Mouse (Mus musculus) hindbrain, embryonic 15.5 days (tissue): ENCODE measurements at regions not wholly inside any gene's neighbourhood (a gene's known extent, or its start where the extent isn't known, plus 50 kb on each side); places are given as distances from the start of the nearest gene placed in this dataset.

ENCODE experiments used
- ATAC-seq: fragments of 200-750 bp; cut with Nextera tagmentation; 2 replicates; pipeline ENCODE4 v1.8.0; 2017; ENCODE audit warnings: low read depth, moderate number of reproducible peaks, moderate TSS enrichment; ENCODE audit not compliant: low FRiP score
- H3K27ac ChIP-seq: fragments of 300-500 bp; sonication (generic); replicated peaks from 2 replicates; pipeline ENCODE4 v1.5.1; 2015; ENCODE audit warnings: mild to moderate bottlenecking, inconsistent platforms
- H3K27me3 ChIP-seq: fragments of 300-500 bp; sonication (generic); 2 replicates; pipeline ENCODE4 v1.6.1; 2015; ENCODE audit warnings: control low read depth, inconsistent platforms
- H3K36me3 ChIP-seq: fragments of 300-500 bp; sonication (generic); 2 replicates; pipeline ENCODE4 v1.6.1; 2015; ENCODE audit warnings: control low read depth, inconsistent platforms
- H3K4me1 ChIP-seq: fragments of 300-500 bp; sonication (generic); replicated peaks from 2 replicates; pipeline ENCODE4 v1.6.1; 2015; ENCODE audit warnings: control low read depth, inconsistent platforms
- H3K4me2 ChIP-seq: fragments of 300-500 bp; sonication (generic); 2 replicates; pipeline ENCODE4 v1.6.1; 2015; ENCODE audit warnings: moderate library complexity, mild to moderate bottlenecking, inconsistent platforms
- H3K4me3 ChIP-seq: fragments of 300-500 bp; sonication (generic); 2 replicates; pipeline ENCODE4 v1.5.1; 2015; ENCODE audit warnings: mild to moderate bottlenecking, inconsistent platforms
- H3K9ac ChIP-seq: fragments of 300-500 bp; sonication (generic); 2 replicates; pipeline ENCODE4 v1.6.1; 2015; ENCODE audit warnings: inconsistent platforms
- H3K9me3 ChIP-seq: fragments of 300-500 bp; sonication (generic); 2 replicates; pipeline ENCODE4 v1.6.1; 2016; ENCODE audit warnings: control low read depth, inconsistent platforms
- WGBS: fragments of 180-500 bp; shearing (Covaris S2); methylation state at CpG from one replicate; pipeline ENCODE4 v1.1.7; 2015; 5-methylcytosine and 5-hydroxymethylcytosine counted together

DNA sequence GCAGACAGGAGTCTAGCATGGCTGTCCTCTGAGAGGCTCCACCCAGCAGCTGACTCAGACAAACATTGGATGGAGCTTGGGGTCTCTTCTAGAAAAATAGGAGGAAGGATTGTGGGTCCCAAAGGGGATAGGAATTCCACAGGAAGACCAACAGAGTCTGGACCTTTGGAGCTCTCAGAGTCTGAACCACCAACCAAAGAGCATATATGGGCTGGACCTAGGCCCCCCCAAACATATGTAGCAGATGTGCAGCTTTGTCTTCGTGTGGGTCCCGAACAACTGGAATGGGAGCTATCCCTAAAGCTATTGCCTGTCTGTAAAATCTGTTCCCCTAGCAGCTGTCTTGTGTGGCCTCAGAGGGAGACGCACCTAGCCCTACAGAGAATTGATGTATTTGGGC, 50.1 kb upstream of the Cpm start:
- Histone ChIP-seq H3K36me3 (no peaks in the 10 kb centered on the region), H3K9me3 (no peaks in the 10 kb centered on the region), H3K27me3 (no peaks in the 10 kb centered on the region), H3K4me2 (no peak overlapping the region), H3K4me3 (no peak overlapping the region), H3K9ac (no peak overlapping the region), H3K4me1 (no peaks in the 10 kb centered on the region), H3K27ac (no peak overlapping the region)
- no peak for ATAC-seq
- 88% methylated on average over 3 of the region's 3 CpGs for WGBS

DNA sequence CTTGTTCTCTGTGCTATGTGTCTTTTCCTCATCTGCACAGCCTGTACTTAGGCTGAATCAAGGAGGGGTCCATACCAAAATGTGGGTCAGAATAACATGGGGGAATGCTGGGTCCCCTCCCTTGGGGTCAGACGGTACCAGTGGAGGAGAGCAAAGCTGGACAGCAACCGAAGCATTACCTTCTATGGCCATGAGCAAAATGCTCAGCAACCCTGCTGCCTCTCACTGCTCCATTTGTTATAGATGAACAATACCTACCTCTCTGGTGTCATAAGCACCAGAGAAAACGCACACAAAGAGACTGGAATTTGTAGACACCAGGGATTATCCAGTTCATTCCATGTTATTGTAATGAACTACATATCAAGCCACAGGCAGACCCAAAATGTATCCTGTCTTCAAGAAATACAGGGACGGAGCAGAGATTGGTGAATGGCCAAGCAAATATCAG, 50.6 kb upstream of the Cpm start:
- Histone ChIP-seq H3K27ac (no peak overlapping the region), H3K9ac (no peak overlapping the region), H3K27me3 (no peaks in the 10 kb centered on the region), H3K36me3 (no peaks in the 10 kb centered on the region), H3K4me3 (no peak overlapping the region), H3K9me3 (no peaks in the 10 kb centered on the region), H3K4me2 (no peak overlapping the region), H3K4me1 (no peaks in the 10 kb centered on the region)
- ATAC-seq, result no peak
- WGBS, result 93% methylated on average over 4 of the region's 4 CpGs

DNA sequence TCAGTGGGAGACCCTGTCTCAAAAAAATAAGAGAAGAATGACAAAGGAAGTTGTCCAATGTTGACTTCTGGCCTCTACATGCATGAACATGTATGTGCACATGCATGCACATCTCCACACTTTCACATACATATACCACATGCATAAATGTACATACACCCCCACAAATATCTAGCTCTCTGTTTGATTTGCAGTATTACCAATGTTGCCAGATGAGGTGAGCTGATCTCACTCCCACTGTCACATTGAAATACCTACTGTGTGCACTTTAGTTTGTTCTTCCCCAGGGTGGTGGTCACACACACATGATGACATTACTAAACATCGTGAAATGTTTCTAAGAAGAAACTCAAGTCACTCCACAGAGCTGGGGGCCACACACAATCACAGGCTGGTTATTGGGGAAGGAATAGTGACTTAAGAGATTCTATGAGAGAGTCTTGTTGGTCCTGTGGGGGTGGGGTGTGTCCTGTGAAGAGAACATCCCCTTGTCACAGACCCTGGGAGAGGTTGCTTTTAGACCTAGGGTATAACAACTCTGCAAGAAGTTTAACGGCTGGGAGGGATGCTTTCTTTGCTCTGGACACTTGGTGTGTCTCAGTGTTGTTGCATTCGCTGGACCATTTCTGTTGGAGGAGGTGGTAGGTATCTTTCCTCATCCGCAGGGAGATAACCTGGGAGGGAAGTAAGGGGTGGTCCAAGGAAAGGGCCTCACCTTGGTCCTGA, 51.2 kb upstream of the Cpm start:
- ATAC-seq, result no peak
- H3K4me1 ChIP-seq, result no peaks in the 10 kb centered on the region
- H3K27me3 ChIP-seq, result no peaks in the 10 kb centered on the region
- no peak overlapping the region for H3K4me2 ChIP-seq
- no peak overlapping the region for H3K9ac ChIP-seq
- H3K27ac ChIP-seq, result no peak overlapping the region
- no peaks in the 10 kb centered on the region for H3K36me3 ChIP-seq
- no peak overlapping the region for H3K4me3 ChIP-seq
- 92% methylated on average over 4 of the region's 4 CpGs for WGBS
- no peaks in the 10 kb centered on the region for H3K9me3 ChIP-seq

DNA sequence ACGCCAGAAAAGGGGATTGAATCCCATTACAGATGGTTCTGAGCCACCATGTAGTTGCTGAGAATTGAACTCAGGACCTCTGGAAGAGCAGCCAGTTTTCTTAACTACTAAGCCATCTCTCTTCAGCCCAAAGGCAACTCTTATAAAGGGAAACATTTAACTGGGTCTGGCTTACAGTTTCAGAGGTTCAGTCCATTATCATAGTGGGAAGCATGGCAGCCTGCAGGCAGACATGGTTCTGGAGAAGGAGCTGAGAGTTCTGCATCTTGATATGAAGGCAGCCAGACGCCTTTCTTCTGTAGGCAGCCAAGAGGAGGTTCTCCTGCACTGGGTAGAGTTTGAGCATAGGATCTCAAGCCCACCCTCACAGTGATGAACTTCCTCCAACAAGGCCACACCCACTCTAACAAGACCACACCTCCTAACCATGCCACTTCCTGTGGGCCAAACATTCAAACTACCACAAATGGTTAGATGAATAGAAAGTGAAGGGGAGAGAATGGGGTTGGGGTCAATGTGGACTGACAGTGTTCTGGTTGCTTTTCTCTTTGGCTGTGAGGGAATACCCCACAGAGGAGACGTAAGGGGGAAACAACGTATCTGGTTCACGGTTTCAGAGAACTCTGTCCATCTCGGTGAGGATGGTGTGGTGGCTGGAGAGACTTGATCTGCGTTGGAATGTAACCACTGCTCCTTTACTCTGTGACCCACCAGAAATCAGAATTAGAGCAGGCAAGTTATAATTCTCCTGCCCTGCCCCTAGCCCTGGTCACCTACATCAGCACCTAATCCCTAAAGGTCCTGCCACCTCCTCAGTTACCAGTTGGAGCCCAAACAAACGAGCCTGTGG, 52.2 kb upstream of the Cpm start:
- Histone ChIP-seq H3K4me3 (no peak overlapping the region), H3K27ac (no peak overlapping the region), H3K4me1 (peaks cover 4% of the 10 kb centered on the region), H3K9ac (no peak overlapping the region), H3K27me3 (peaks cover 8% of the 10 kb centered on the region), H3K9me3 (no peaks in the 10 kb centered on the region), H3K36me3 (no peaks in the 10 kb centered on the region), H3K4me2 (no peak overlapping the region)
- WGBS, result 91% methylated on average over 8 of the region's 8 CpGs
- ATAC-seq, result no peak

DNA sequence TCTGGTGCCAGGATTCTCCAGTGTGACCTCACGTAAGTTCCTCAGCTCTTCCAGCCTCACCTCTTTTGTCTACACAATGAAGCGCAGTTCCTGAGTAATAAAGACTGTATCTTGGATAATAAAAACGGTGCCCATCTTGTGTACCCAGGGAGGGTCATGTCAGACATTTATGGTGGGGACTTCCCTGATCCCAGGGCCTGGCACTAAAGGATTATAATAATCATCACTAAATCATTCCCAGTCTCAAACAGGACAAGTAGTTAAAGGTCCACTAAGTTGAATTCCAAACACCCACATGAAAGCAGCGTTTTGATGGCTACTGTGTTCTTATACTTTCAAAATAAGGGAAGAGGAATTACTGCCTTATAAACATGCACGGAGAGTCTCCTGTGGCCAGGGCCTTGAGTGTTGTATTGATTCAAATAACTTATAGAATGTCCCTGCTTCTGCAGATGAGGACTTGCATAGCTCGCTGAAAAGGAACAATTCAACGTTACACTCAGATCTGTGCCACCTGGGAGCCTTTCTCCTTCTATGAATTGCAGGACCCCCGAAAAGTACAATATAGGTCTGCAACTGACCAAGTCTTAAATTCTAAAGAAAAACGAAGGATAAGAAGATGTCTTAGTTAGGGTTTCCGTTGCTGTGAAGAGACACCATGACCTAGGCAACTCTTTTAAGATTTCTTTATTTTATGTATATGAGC, 53.0 kb upstream of the Cpm start:
- ATAC-seq, result no peak
- Histone ChIP-seq H3K9me3 (no peaks in the 10 kb centered on the region), H3K27ac (no peak overlapping the region), H3K4me1 (peaks cover 11% of the 10 kb centered on the region), H3K27me3 (peaks cover 11% of the 10 kb centered on the region), H3K9ac (no peak overlapping the region), H3K4me3 (no peak overlapping the region), H3K36me3 (no peaks in the 10 kb centered on the region), H3K4me2 (no peak overlapping the region)
- 88% methylated on average over 10 of the region's 10 CpGs for WGBS

DNA sequence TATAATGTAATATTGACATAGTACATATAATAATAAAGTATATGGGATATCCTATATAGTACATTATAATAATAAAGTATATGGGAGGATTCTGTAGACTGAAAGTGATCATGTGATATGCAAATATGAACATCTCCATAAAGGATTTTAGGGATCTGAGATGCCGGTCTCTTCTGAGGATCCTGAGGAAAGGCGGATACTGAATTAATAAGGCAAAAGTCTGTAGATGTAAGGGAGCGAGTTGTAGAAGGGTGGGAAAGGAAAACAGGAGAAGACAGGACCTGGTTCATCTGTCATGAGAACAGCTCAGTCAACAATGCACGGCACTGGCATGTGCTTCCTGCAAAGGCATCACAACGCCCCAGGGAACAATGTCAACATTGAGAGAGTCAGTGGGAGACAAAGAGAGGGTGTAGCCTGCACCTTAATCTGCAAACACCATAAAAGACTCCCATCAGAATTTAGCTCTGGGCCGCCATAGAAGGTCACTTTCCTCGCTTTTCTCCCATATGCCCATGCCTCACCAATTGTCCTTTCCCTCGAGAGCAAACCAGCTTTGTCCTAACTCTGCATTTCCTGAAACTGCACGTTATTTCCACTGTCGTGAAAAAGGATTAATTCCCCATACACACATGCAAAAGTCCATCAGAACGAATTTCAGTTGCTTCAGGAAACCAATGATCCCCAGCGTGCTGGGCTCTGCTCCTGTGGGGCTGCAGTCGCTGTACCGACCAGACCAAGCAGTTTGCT, 53.7 kb upstream of the Cpm start:
- H3K4me1 ChIP-seq, result peaks cover 18% of the 10 kb centered on the region
- no peak overlapping the region for H3K9ac ChIP-seq
- H3K4me2 ChIP-seq, result no peak overlapping the region
- no peak overlapping the region for H3K4me3 ChIP-seq
- 51% methylated on average over 14 of the region's 14 CpGs for WGBS
- H3K27ac ChIP-seq, result no peak overlapping the region
- H3K36me3 ChIP-seq, result no peaks in the 10 kb centered on the region
- ATAC-seq, result no peak
- H3K9me3 ChIP-seq, result no peaks in the 10 kb centered on the region
- H3K27me3 ChIP-seq, result peaks cover 13% of the 10 kb centered on the region

DNA sequence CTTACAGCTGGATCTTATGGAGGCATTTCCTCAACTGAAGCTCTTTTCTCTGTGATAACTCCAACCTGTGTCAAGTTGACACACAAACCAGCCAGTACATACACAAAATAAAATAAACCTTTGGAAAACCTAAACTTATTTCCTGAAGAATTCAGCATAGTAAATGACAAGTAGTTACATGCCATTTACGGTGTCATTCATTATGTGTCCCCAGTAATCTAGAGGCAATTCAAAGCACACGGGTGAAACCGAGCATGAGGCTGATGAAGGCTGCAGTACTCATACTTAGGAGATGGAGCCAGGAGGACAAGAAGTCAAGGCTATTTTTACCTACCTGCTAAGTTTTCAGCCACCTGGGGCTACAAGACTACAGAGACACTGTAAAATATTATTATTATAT, 54.4 kb upstream of the Cpm start:
- Histone ChIP-seq H3K27me3 (peaks cover 13% of the 10 kb centered on the region), H3K4me3 (no peak overlapping the region), H3K9me3 (no peaks in the 10 kb centered on the region), H3K9ac (no peak overlapping the region), H3K4me2 (no peak overlapping the region), H3K36me3 (no peaks in the 10 kb centered on the region), H3K4me1 (peaks cover 18% of the 10 kb centered on the region), H3K27ac (no peak overlapping the region)
- 91% methylated on average over 3 of the region's 3 CpGs for WGBS
- ATAC-seq, result no peak

DNA sequence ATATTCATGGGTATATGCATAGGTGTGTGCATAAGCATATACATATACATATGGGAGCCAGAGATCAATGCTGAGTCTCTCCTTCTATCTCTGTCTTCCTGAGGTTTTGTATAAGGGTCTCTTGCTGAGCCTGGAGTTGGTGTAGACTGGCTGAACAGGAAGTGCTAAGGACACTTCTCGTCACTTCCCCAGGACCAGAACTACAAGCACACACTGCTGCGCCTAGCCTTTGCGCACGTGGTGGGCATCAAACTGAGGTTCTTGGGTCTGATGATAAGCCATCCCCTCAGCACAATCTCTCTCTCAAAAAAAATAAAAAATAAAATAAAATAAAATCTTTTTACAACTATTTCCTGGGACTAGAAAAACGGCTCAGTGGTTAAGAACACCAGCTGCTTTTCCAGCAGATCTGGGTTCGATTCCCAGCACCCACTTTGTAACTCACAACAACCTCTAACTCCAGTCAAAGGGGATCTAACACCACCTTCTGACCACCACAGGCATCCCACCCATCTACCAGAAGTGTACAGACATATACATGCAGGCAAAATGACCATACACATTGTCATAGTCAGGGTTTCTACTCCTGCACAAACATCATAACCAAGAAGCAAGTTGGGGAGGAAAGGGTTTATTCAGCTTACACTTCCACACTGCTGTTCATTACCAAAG, 55.1 kb upstream of the Cpm start:
- peaks cover 13% of the 10 kb centered on the region for H3K27me3 ChIP-seq
- H3K4me1 ChIP-seq, result peaks cover 18% of the 10 kb centered on the region
- H3K36me3 ChIP-seq, result no peaks in the 10 kb centered on the region
- 96% methylated on average over 6 of the region's 6 CpGs for WGBS
- no peak overlapping the region for H3K4me3 ChIP-seq
- no peak overlapping the region for H3K27ac ChIP-seq
- H3K4me2 ChIP-seq, result no peak overlapping the region
- H3K9me3 ChIP-seq, result no peaks in the 10 kb centered on the region
- H3K9ac ChIP-seq, result no peak overlapping the region
- ATAC-seq, result no peak

DNA sequence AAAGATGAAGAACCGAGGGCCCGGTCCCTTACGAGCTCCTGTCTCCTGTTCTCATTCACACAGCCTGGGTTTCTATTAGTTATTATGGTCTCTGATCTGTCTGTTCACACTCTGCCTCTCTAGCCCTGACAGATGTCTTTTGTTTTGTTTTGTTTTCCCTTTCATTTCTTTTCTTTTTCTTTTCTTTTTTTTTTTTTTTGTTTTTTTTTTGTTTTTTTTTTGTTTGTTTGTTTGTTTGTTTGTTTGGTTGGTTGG, 55.8 kb upstream of the Cpm start:
- H3K4me1 ChIP-seq, result peaks cover 18% of the 10 kb centered on the region
- no peak overlapping the region for H3K9ac ChIP-seq
- ATAC-seq, result no peak
- H3K36me3 ChIP-seq, result no peaks in the 10 kb centered on the region
- H3K4me2 ChIP-seq, result no peak overlapping the region
- peaks cover 13% of the 10 kb centered on the region for H3K27me3 ChIP-seq
- WGBS, result 76% methylated on average over 3 of the region's 3 CpGs
- H3K9me3 ChIP-seq, result no peaks in the 10 kb centered on the region
- H3K4me3 ChIP-seq, result no peak overlapping the region
- no peak overlapping the region for H3K27ac ChIP-seq

DNA sequence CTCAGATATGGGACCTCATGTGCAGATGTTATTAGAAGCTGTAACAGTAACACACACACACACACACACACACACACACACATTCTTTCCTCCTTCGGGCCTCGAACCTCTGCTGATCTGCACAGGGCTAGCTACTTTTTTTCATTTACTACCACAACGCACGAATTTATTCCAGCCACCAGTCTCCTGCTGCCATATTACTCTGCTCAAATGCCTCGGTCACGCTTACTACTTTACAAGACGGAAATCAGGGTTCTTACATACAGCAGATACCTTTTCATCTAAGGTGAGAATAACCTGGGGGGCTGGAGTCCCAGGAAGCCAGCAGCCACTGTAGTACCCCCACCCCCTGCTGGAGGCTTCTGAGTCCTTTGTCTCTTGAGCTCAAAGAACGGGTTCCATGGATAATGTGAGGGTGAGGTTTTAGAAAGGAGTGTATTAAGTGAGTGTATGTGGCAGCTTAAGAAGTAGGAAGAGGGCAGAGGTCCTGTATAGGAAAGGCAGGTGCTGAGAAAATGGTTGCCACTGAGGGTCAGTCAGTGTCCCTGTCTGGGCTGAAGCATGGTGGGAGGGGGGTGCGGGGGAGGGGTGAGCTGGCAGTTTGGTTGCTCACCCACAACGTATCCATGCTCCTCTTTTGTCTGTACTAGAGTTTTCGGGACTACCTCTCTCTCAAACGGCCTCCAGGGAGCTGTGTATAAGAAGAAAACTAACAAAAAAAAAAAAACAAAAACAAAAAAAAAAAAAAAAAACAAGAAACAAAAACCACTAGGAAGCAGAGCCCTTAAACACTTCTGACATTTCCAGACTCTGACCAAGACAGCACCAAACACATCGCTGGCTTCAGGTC, 56.3 kb upstream of the Cpm start:
- Histone ChIP-seq H3K4me3 (no peak overlapping the region), H3K27me3 (peaks cover 13% of the 10 kb centered on the region), H3K9ac (no peak overlapping the region), H3K27ac (no peak overlapping the region), H3K36me3 (no peaks in the 10 kb centered on the region), H3K4me2 (no peak overlapping the region), H3K4me1 (peaks cover 18% of the 10 kb centered on the region), H3K9me3 (no peaks in the 10 kb centered on the region)
- no peak for ATAC-seq
- WGBS, result 51% methylated on average over 13 of the region's 13 CpGs
